29 mouse cellular contexts compared by ENCODE assay signal in genomic region chr9:104164194-104164593, GRCm38 (mm10). TPM values are rescaled to one million over a fixed set of nuclear protein-coding genes. Genes with fewer than 3 reads are reported as not detected.
DNase-seq lines count a peak whose midpoint lies in the region; ATAC-seq and TF ChIP-seq lines count a peak whose summit lies in the region.
"Had no signal": no experiment of that assay in that cellular context is flagged by ENCODE, and none has a peak within 500 bp of the region (broad histone marks: within the 10 kb centered on the region; RNA-seq: fewer than 3 reads in every experiment).

No protein-coding gene starts in this region.

- no peak for ATAC-seq in hindbrain, postnatal 0 days
- no peak for ATAC-seq in hindbrain, embryonic 12.5 days (ENCODE audit: low FRiP score)
- no peak for ATAC-seq in liver, postnatal 0 days
- ATAC-seq: forebrain, embryonic 14.5 days; inflammation-experienced regulatory T-cells, adult 6 months; liver, embryonic 12.5 days had no signal

- TF ChIP-seq RAD21 in CH12.LX (IDR thresholded peaks at IDR 0.05; ENCODE audit: low read depth, low read length), result peak; percentile 15

- H3K27ac ChIP-seq in hindbrain, postnatal 0 days, result no peak overlapping the region
- H3K27ac ChIP-seq in hindbrain, embryonic 12.5 days, result no peak overlapping the region
- H3K27ac ChIP-seq in liver, postnatal 0 days (ENCODE audit: low read depth), result no peak overlapping the region
- H3K27ac ChIP-seq in CH12.LX (ENCODE audit: insufficient read depth, low read depth), result no peak overlapping the region
- H3K27ac ChIP-seq: heart, embryonic 10.5 days; heart, embryonic 15.5 days; hindbrain, embryonic 14.5 days; limb, embryonic 13.5 days; liver, embryonic 12.5 days; midbrain, embryonic 12.5 days; stomach, embryonic 15.5 days had no signal

- TF ChIP-seq EP300 in liver, postnatal 0 days (IDR thresholded peaks at IDR 0.05; ENCODE audit: low read depth), result no peak
- TF ChIP-seq EP300 in CH12.LX (IDR thresholded peaks at IDR 0.05; ENCODE audit: low read length), result no peak

- peak; percentile 18 for DNase-seq in hindbrain, postnatal 0 days (ENCODE audit: low spot score)
- no peak for DNase-seq in liver, postnatal 0 days
- no peak for DNase-seq in liver
- DNase-seq in A20 (ENCODE audit: low read depth, low spot score), result peak; percentile 10
- DNase-seq in CH12.LX (ENCODE audit: extremely low read depth), result peak; percentile 16
- DNase-seq in urinary bladder, adult 2 months (ENCODE audit: low spot score), result no peak
- DNase-seq: adrenal gland, adult 8-10 months; cerebellum, adult 8-10 months; cerebellum, postnatal 25 days; gastrocnemius, postnatal 25 days; heart, postnatal 4 days; kidney, adult 2 months; kidney, postnatal 10 days; lung, adult 18-20 months; lung, postnatal 36 days; right cerebral cortex, postnatal 25 days; thymus, postnatal 14 days had no signal

- dilution Hi-C loops in CH12.LX (cut with MboI; ENCODE audit: extremely low pct_ligation_motif_present, extremely low pct_unique_long_range_greater_than_20kb, low sequenced_read_pairs), result no loop called here

- H3K4me3 ChIP-seq in hindbrain, postnatal 0 days (ENCODE audit: low read length), result no peak overlapping the region
- H3K4me3 ChIP-seq in hindbrain, embryonic 12.5 days, result no peak overlapping the region
- H3K4me3 ChIP-seq in liver, postnatal 0 days (ENCODE audit: low read depth, low read length), result no peak overlapping the region
- no peak overlapping the region for H3K4me3 ChIP-seq in CH12.LX (replicated peaks in 1 of 3; ENCODE audit: low read depth in 2 of 3, low read length in 2 of 3, poor library complexity in 1 of 3)
- H3K4me3 ChIP-seq: heart, embryonic 10.5 days; heart, embryonic 15.5 days; limb, embryonic 13.5 days; liver, embryonic 12.5 days; midbrain, embryonic 12.5 days; stomach, embryonic 15.5 days had no signal

- TF ChIP-seq POLR2A in CH12.LX (IDR thresholded peaks at IDR 0.05; ENCODE audit: low read depth, low read length), result no peak

- H3K4me1 ChIP-seq in hindbrain, postnatal 0 days (ENCODE audit: insufficient read depth, low read length), result no peaks in the 10 kb centered on the region
- no peaks in the 10 kb centered on the region for H3K4me1 ChIP-seq in hindbrain, embryonic 12.5 days
- no peaks in the 10 kb centered on the region for H3K4me1 ChIP-seq in liver, postnatal 0 days (ENCODE audit: insufficient read depth)
- H3K4me1 ChIP-seq in CH12.LX (ENCODE audit: control insufficient read depth in 1 of 2, insufficient read depth in 2 of 2), result peaks cover 0 to 15% of the 10 kb centered on the region in 2 experiments; a peak in 2 of 4 replicates
- H3K4me1 ChIP-seq: heart, embryonic 10.5 days; heart, embryonic 15.5 days; limb, embryonic 13.5 days; liver, embryonic 12.5 days; midbrain, embryonic 12.5 days; stomach, embryonic 15.5 days had no signal

- H3K79me2 ChIP-seq in CH12.LX (replicated peaks; ENCODE audit: control insufficient read depth, extremely low read depth, insufficient read depth, poor library complexity, severe bottlenecking), result no peaks in the 10 kb centered on the region

- H3K9me3 ChIP-seq in hindbrain, postnatal 0 days (ENCODE audit: low read length), result no peaks in the 10 kb centered on the region
- no peaks in the 10 kb centered on the region for H3K9me3 ChIP-seq in hindbrain, embryonic 12.5 days (replicated peaks)
- H3K9me3 ChIP-seq in liver, postnatal 0 days (ENCODE audit: low read length), result no peaks in the 10 kb centered on the region
- H3K9me3 ChIP-seq in CH12.LX (replicated peaks; ENCODE audit: low read length), result no peaks in the 10 kb centered on the region
- H3K9me3 ChIP-seq: G1E; heart, embryonic 10.5 days; heart, embryonic 15.5 days; limb, embryonic 13.5 days; liver, embryonic 12.5 days; midbrain, embryonic 12.5 days; stomach, embryonic 15.5 days had no signal

- H3K9ac ChIP-seq in hindbrain, postnatal 0 days (replicated peaks; ENCODE audit: low read length), result no peak overlapping the region
- no peak overlapping the region for H3K9ac ChIP-seq in hindbrain, embryonic 12.5 days
- no peak overlapping the region for H3K9ac ChIP-seq in liver, postnatal 0 days (replicated peaks)
- H3K9ac ChIP-seq in CH12.LX (ENCODE audit: insufficient read depth, low read depth), result no peak overlapping the region
- H3K9ac ChIP-seq: heart, embryonic 15.5 days; hindbrain, embryonic 14.5 days; limb, embryonic 13.5 days; liver, embryonic 12.5 days; midbrain, embryonic 12.5 days; stomach, embryonic 15.5 days had no signal

- H3K27me3 ChIP-seq in hindbrain, postnatal 0 days (ENCODE audit: insufficient read depth, low read length), result no peaks in the 10 kb centered on the region
- H3K27me3 ChIP-seq in hindbrain, embryonic 12.5 days, result no peaks in the 10 kb centered on the region
- H3K27me3 ChIP-seq in liver, postnatal 0 days (ENCODE audit: insufficient read depth, low read length), result no peaks in the 10 kb centered on the region
- H3K27me3 ChIP-seq in CH12.LX (replicated peaks), result no peaks in the 10 kb centered on the region
- H3K27me3 ChIP-seq: heart, embryonic 15.5 days; limb, embryonic 13.5 days; liver, embryonic 12.5 days; midbrain, embryonic 12.5 days; stomach, embryonic 15.5 days had no signal

- H3K36me3 ChIP-seq in hindbrain, postnatal 0 days (ENCODE audit: insufficient read depth, low read length), result peaks cover 71% of the 10 kb centered on the region
- H3K36me3 ChIP-seq in hindbrain, embryonic 12.5 days, result peaks cover 85% of the 10 kb centered on the region
- H3K36me3 ChIP-seq in liver, postnatal 0 days (replicated peaks; ENCODE audit: insufficient read depth, low read length), result peaks cover 69% of the 10 kb centered on the region
- peaks cover 59 to 87% of the 10 kb centered on the region in 2 experiments for H3K36me3 ChIP-seq in CH12.LX (replicated peaks in 1 of 2; ENCODE audit: control insufficient read depth in 1 of 2, insufficient read depth in 1 of 2, low read length in 1 of 2)

- in situ Hi-C loops in CH12.LX (cut with MboI; ENCODE audit: low pct_ligation_motif_present, low pct_unique_long_range_greater_than_20kb, low sequenced_read_pairs), result no loop called here

- no peak overlapping the region for H3K4me2 ChIP-seq in hindbrain, postnatal 0 days (ENCODE audit: low read depth, low read length)
- no peak overlapping the region for H3K4me2 ChIP-seq in hindbrain, embryonic 12.5 days (replicated peaks)
- H3K4me2 ChIP-seq in liver, postnatal 0 days (ENCODE audit: low read depth, low read length), result no peak overlapping the region
- no peak overlapping the region for H3K4me2 ChIP-seq in CH12.LX (ENCODE audit: insufficient read depth, low read depth, poor library complexity, severe bottlenecking)
- H3K4me2 ChIP-seq: heart, embryonic 15.5 days; hindbrain, embryonic 14.5 days; limb, embryonic 13.5 days; liver, embryonic 12.5 days; midbrain, embryonic 12.5 days; stomach, embryonic 15.5 days had no signal

- peak; percentile 46 for TF ChIP-seq CTCF in hindbrain, postnatal 0 days (IDR thresholded peaks at IDR 0.05; ENCODE audit: low read depth)
- TF ChIP-seq CTCF in liver, postnatal 0 days (IDR thresholded peaks at IDR 0.05; ENCODE audit: low read depth), result peak; percentile 28
- TF ChIP-seq CTCF in CH12.LX (conservative IDR thresholded peaks at IDR 0.05 in 1 of 2, IDR thresholded peaks at IDR 0.05 in 1 of 2; ENCODE audit: low read depth in 2 of 2, low read length in 2 of 2), result peak in 1 of 2 experiments; percentile 33; a peak in 2 of 4 replicates

- WGBS in hindbrain, postnatal 0 days, result 85% methylated on average over 5 of the region's 5 CpGs
- 88% methylated on average over 5 of the region's 5 CpGs for WGBS in hindbrain, embryonic 12.5 days
- 82% methylated on average over 5 of the region's 5 CpGs for WGBS in liver, postnatal 0 days (ENCODE audit: insufficient replicate concordance)

TF ChIP-seq in CH12.LX, 34 proteins besides CTCF, POLR2A, EP300 and RAD21:
- TF ChIP-seq JUND (conservative IDR thresholded peaks at IDR 0.05; ENCODE audit: low read depth, low read length) (no peak), SMC3 (IDR thresholded peaks at IDR 0.05; ENCODE audit: low read depth, low read length) (peak; percentile 16; the same call in 1 of the 2 replicates)

RNA-seq across cellular contexts. Expression of gene Ackr4, which starts 37.5 kb away (rescaled TPM):
- 0.54 and 1.3 TPM in 2 replicates for total RNA-seq in hindbrain, postnatal 0 days (2014; rRNA removed)
- 0.93 and 1.0 TPM in 2 replicates for polyA plus RNA-seq in hindbrain, postnatal 0 days (2015; fragmentation: Nextera tagmentation; extraction: Ambion mirVana)
- polyA plus RNA-seq in hindbrain, embryonic 12.5 days (2016; fragmentation: Nextera tagmentation; extraction: Ambion mirVana), result 0.66 and 0.68 TPM in 2 replicates
- 0.89 and 0.97 TPM in 2 replicates for polyA plus RNA-seq in liver, postnatal 0 days (2015; fragmentation: Nextera tagmentation; extraction: Ambion mirVana)
- 0.17 and 0.25 TPM in 2 replicates for total RNA-seq in CH12.LX (2012; rRNA removed)
- total RNA-seq in CH12.LX (2014; rRNA removed), result 0.36 and 0.39 TPM in 2 replicates
- 0.33 and 0.49 TPM in 2 replicates for polyA plus RNA-seq in CH12.LX (2012; ENCODE audit: insufficient read length, low read depth)
- polyA plus RNA-seq in urinary bladder, adult 2 months (2012; rRNA removed), result 5.1 and 6.4 TPM in 2 replicates
- total RNA-seq: left cerebral cortex, adult 8-10 months had no signal
- polyA plus RNA-seq: G1E had no signal

Comparison
In these comparisons a context has a peak if more than half of its experiments do, and no peak if none do; other contexts are left out.
1. DNase-seq: peak in hindbrain, postnatal 0 days (single experiment), A20 (single experiment) and CH12.LX (single experiment); none in liver, postnatal 0 days (single experiment), liver (single experiment) and urinary bladder, adult 2 months (single experiment).